Mouse (Mus musculus) bone marrow macrophage, adult 2 months (primary cell): ENCODE results near the gene Fgd1.

ENCODE experiments used
- CTCF ChIP-seq: IDR thresholded peaks from 2 replicates; pipeline ENCODE4 v1.5.1; 2012; ENCODE audit warnings: low read depth, mild to moderate bottlenecking, low read length, moderate library complexity
- POLR2A ChIP-seq: IDR thresholded peaks from 2 replicates; pipeline ENCODE4 v1.6.1; 2012; ENCODE audit warnings: mild to moderate bottlenecking, low read depth, low read length, borderline replicate concordance

DNA sequence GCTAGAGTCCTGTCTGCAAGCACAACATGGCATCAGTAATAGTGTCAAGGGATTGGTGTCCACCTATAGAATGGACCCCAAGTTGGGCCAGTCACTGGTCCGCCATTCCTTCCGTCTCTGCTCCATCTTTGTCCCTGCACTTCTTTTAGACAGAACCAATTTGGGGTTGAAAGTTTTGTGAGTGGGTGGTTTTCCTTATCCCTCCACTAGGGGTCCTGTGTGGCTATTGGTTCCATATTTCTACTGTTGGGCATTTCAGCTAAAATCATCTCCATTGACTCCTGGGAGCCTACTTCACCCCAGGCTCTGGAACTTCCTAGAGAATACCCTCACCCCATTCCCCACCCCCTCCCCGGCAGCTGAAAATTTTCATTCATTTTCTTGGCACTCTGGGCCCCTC, 84.5 kb downstream of the Fgd1 start:
- TF ChIP-seq CTCF (no peak), POLR2A (no peak)
